ENCODE assay signal across 11 mouse cellular contexts in genomic region chr3:83099139-83099538, GRCm38 (mm10). TPM values are rescaled to one million over a fixed set of nuclear protein-coding genes. Genes with fewer than 3 reads are reported as not detected.
DNase-seq lines count a peak whose midpoint lies in the region; ATAC-seq lines count a peak whose summit lies in the region.
"Had no signal": no experiment of that assay in that cellular context is flagged by ENCODE, and none has a peak within 500 bp of the region (broad histone marks: within the 10 kb centered on the region; RNA-seq: fewer than 3 reads in every experiment).

No protein-coding gene starts in this region.

- H3K4me3 ChIP-seq in lung, embryonic 15.5 days = peak overlapping the region; percentile 21
- peak overlapping the region; percentile 14; the same call in 1 of the 2 replicates for H3K4me3 ChIP-seq in limb, embryonic 13.5 days
- no peak overlapping the region for H3K4me3 ChIP-seq in stomach, embryonic 15.5 days (replicated peaks)

- H3K9me3 ChIP-seq in lung, embryonic 15.5 days = no peaks in the 10 kb centered on the region
- no peaks in the 10 kb centered on the region for H3K9me3 ChIP-seq in limb, embryonic 13.5 days
- no peaks in the 10 kb centered on the region for H3K9me3 ChIP-seq in stomach, embryonic 15.5 days

- no peak for DNase-seq in frontal cortex, postnatal 10 days (ENCODE audit: low spot score in 2 of 2)
- no peak for DNase-seq in lung, adult 18-20 months
- DNase-seq in urinary bladder, postnatal 25 days (ENCODE audit: low spot score) = no peak
- no peak for DNase-seq in embryo, embryonic 11 days
- DNase-seq: adrenal gland, postnatal 25 days; cerebellum, postnatal 36 days; liver, postnatal 0 days had no signal

- H3K27ac ChIP-seq in lung, embryonic 15.5 days = no peak overlapping the region
- H3K27ac ChIP-seq in limb, embryonic 13.5 days = no peak overlapping the region
- no peak overlapping the region for H3K27ac ChIP-seq in stomach, embryonic 15.5 days

- H3K36me3 ChIP-seq in lung, embryonic 15.5 days = no peaks in the 10 kb centered on the region
- H3K36me3 ChIP-seq in limb, embryonic 13.5 days = no peaks in the 10 kb centered on the region
- H3K36me3 ChIP-seq in stomach, embryonic 15.5 days = no peaks in the 10 kb centered on the region

- H3K4me1 ChIP-seq in lung, embryonic 15.5 days = peaks cover 5% of the 10 kb centered on the region; the same call in 1 of the 2 replicates
- H3K4me1 ChIP-seq in limb, embryonic 13.5 days = peaks cover 7% of the 10 kb centered on the region; the same call in 1 of the 2 replicates
- H3K4me1 ChIP-seq in stomach, embryonic 15.5 days = no peaks in the 10 kb centered on the region

- 84% methylated on average over 1 of the region's 1 CpGs for WGBS in lung, embryonic 15.5 days
- 97% methylated on average over 1 of the region's 1 CpGs for WGBS in limb, embryonic 13.5 days
- WGBS in stomach, embryonic 15.5 days = 94% methylated on average over 1 of the region's 1 CpGs

- H3K27me3 ChIP-seq in lung, embryonic 15.5 days = no peaks in the 10 kb centered on the region
- H3K27me3 ChIP-seq in limb, embryonic 13.5 days = peaks cover 12% of the 10 kb centered on the region
- H3K27me3 ChIP-seq in stomach, embryonic 15.5 days (replicated peaks) = no peaks in the 10 kb centered on the region

- ATAC-seq in frontal cortex, adult (ENCODE audit: low TSS enrichment) = 0 out of 2 replicates have a peak, but pooled peaks have one; percentile 27
- no peak for ATAC-seq in lung, embryonic 15.5 days (ENCODE audit: borderline replicate concordance, extremely low read depth, low FRiP score, low TSS enrichment)
- ATAC-seq in limb, embryonic 13.5 days (ENCODE audit: low FRiP score, low read depth) = no peak
- no peak for ATAC-seq in stomach, embryonic 15.5 days (ENCODE audit: insufficient read depth, low FRiP score, low read depth)
- ATAC-seq: liver, postnatal 0 days had no signal

- no peak overlapping the region for H3K9ac ChIP-seq in lung, embryonic 15.5 days
- H3K9ac ChIP-seq in limb, embryonic 13.5 days = no peak overlapping the region; the same call in 1 of the 2 replicates
- H3K9ac ChIP-seq in stomach, embryonic 15.5 days = no peak overlapping the region
- H3K9ac ChIP-seq: liver, postnatal 0 days had no signal

- H3K4me2 ChIP-seq in lung, embryonic 15.5 days = peak overlapping the region; percentile 45
- H3K4me2 ChIP-seq in limb, embryonic 13.5 days (replicated peaks) = peak overlapping the region; percentile 48
- H3K4me2 ChIP-seq in stomach, embryonic 15.5 days = peak overlapping the region; percentile 43

RNA-seq across cellular contexts. Expression of gene Dchs2, which starts 28.6 kb away (rescaled TPM):
- 0.13 and 0.14 TPM in 2 replicates for polyA plus RNA-seq in lung, embryonic 15.5 days (2015; fragmentation: Nextera tagmentation; extraction: Ambion mirVana)
- polyA plus RNA-seq in limb, embryonic 13.5 days (2015; fragmentation: Nextera tagmentation; extraction: Ambion mirVana) = 0.72 and 0.84 TPM in 2 replicates
- 0.44 and 0.48 TPM in 2 replicates for polyA plus RNA-seq in stomach, embryonic 15.5 days (2015; fragmentation: Nextera tagmentation; extraction: Ambion mirVana)

RNA-seq across cellular contexts. Expression of gene Plrg1, which starts 43.8 kb away (rescaled TPM):
- 108 and 110 TPM in 2 replicates for polyA plus RNA-seq in lung, embryonic 15.5 days (2015; fragmentation: Nextera tagmentation; extraction: Ambion mirVana)
- 115 TPM in 2 replicates for polyA plus RNA-seq in limb, embryonic 13.5 days (2015; fragmentation: Nextera tagmentation; extraction: Ambion mirVana)
- 84.2 and 85.6 TPM in 2 replicates for polyA plus RNA-seq in stomach, embryonic 15.5 days (2015; fragmentation: Nextera tagmentation; extraction: Ambion mirVana)

RNA-seq across cellular contexts. Expression of gene Fgb, which starts 49.5 kb away (rescaled TPM):
- polyA plus RNA-seq in lung, embryonic 15.5 days (2015; fragmentation: Nextera tagmentation; extraction: Ambion mirVana) = 0.49 and 2.7 TPM in 2 replicates
- polyA plus RNA-seq in limb, embryonic 13.5 days (2015; fragmentation: Nextera tagmentation; extraction: Ambion mirVana) = 0.78 TPM in 1 of 2 replicates, not detected in the other
- 8.3 and 25.9 TPM in 2 replicates for polyA plus RNA-seq in stomach, embryonic 15.5 days (2015; fragmentation: Nextera tagmentation; extraction: Ambion mirVana)
